Mouse (Mus musculus): ENCODE results near the gene Selenop.

DNA sequence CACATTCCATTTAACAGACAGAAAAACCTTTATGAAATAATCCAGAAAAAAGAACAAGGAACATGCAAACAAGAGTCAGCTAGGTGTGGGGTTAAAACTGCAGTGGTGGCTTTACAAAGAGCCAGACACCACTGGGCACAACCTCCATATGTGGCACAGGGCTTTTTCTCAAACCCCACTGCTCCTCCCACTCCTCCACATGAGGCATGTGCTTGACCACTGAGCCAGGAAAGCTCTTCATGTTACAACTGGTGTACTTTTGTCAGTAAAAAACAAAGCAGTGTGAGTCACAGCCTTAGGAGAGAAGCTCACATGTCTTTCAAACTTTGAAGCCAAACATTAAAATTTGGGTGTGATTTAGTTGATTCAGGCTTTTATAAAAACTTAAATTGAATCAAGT is 12.9 kb downstream of the Selenop start:
- no peak for TF ChIP-seq CTCF (IDR thresholded peaks at IDR 0.05; ENCODE audit: borderline replicate concordance, insufficient read depth, low read depth, low read length)
- TF ChIP-seq POLR2A (IDR thresholded peaks at IDR 0.05; ENCODE audit: borderline replicate concordance, insufficient read depth, low read length): no peak
